Mouse (Mus musculus): ENCODE results near the gene Wdr43. TPM values are rescaled to one million over a fixed set of nuclear protein-coding genes. Genes with fewer than 3 reads are reported as not detected.

The Wdr43 gene
- polyA plus RNA-seq (2015; fragmentation: Nextera tagmentation; extraction: Ambion mirVana), result 52.4 and 53.0 TPM in 2 replicates

DNA sequence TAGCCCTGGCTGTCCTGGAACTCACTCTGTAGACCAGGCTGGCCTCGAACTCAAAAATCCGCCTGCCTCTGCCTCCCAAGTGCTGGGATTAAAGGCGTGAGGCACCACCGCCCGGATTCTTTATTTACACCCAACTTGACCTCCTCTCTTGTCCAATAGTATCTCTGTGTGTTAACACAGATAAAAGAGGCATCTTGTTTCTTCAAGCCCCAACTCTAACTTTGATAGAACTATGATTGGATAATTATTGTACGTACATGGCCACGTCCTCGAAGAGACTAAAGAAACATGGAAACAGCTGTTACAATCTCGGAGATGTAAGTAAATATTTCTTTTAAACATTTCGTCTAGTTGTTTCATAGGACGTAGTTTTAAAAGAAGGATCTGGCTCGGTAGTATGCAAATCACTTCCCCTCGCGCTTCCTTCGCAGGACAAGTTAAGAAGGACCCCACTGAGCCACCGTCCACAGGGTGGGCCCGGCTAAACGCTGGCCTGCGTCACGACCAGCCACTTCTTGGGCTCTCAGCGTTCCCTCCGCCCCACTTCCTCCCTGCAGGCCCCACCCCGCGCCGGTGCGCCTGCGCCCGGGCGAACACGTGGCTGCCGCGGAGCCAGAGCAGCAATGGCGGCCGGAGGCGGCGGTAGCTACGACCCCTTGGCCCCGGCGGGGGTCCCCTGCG lies at the start of gene Wdr43:
Wdr43 (plus strand) TSS at position 258 of the 681 bp plus-strand sequence.
- H3K4me1 ChIP-seq, result peaks cover 21% of the 10 kb centered on the region
- H3K27ac ChIP-seq, result peak within 1 kb of the TSS; percentile 67
- peak within 1 kb of the TSS; percentile 81 for H3K4me2 ChIP-seq
- no peaks in the 10 kb centered on the region for H3K27me3 ChIP-seq (replicated peaks)
- H3K9ac ChIP-seq, result peak within 1 kb of the TSS; percentile 63
- WGBS, result 6% methylated on average over 39 of the region's 40 CpGs
- H3K9me3 ChIP-seq, result no peaks in the 10 kb centered on the region
- ATAC-seq (replicated peaks), result peak; percentile 100
- no peaks in the 10 kb centered on the region; the same call in 1 of the 2 replicates for H3K36me3 ChIP-seq (replicated peaks)
- peak within 1 kb of the TSS; percentile 74 for H3K4me3 ChIP-seq

- H3K4me3 ChIP-seq, result no peak overlapping the region
- H3K4me2 ChIP-seq, result no peak overlapping the region
- 87% methylated on average over 1 of the region's 1 CpGs for WGBS
- H3K36me3 ChIP-seq (replicated peaks), result no peaks in the 10 kb centered on the region
- no peaks in the 10 kb centered on the region for H3K4me1 ChIP-seq
- H3K27ac ChIP-seq, result no peak overlapping the region
- no peak for ATAC-seq (replicated peaks)
- H3K9ac ChIP-seq, result no peak overlapping the region
- no peaks in the 10 kb centered on the region for H3K27me3 ChIP-seq (replicated peaks)
- H3K9me3 ChIP-seq, result no peaks in the 10 kb centered on the region
Measured at GRCm38 (mm10) chr17:71579176-71579705, 36.5 kb upstream of the Wdr43 start.

DNA sequence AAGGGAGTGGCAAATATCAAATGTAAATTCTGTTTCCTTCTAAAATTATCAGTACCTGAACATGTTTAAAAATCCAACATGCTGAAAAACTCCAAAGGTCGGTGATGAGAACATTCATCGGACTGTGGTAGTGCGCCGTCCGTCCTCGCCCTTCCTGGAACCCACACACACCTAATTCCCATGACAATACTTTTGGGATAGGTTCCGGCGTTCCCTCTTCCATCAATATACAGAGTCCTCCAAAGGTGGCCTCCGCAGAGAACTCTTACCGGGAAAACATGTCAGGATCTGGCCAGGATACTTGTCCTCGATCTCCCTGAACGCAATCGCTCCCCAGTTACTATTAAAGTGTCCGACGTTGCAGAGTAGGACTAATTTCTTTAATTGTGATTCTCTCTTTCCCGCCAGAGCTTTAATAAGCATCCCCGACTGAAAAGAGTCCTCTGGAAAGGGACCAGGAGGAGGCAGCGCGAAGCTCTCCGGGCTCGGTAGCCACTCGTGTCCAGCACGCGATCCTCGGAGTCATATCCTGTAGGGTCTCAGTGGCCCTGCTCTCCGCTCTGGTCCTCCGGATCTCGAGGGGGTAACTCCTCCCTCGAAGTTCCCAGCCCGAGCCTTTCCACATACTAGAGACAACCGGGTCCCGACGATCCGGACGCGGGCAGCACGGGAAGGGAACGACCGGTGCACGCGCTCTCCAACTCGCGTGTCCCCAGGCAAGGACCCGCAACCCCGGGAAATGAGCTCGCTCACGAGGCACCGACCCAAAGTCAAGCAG lies 17.6 kb upstream of the Wdr43 start:
- H3K27ac ChIP-seq, result peak overlapping the region; percentile 77
- peak; percentile 81 for ATAC-seq (replicated peaks)
- 1% methylated on average over 48 of the region's 48 CpGs for WGBS
- 0 out of 2 replicates have a peak, but pooled peaks cover under 1% of the 10 kb centered on the region for H3K36me3 ChIP-seq (replicated peaks)
- no peaks in the 10 kb centered on the region; the same call in 1 of the 2 replicates for H3K27me3 ChIP-seq (replicated peaks)
- peaks cover 29% of the 10 kb centered on the region for H3K4me1 ChIP-seq
- peak overlapping the region; percentile 57 for H3K9ac ChIP-seq
- H3K4me3 ChIP-seq, result peak overlapping the region; percentile 63
- no peaks in the 10 kb centered on the region for H3K9me3 ChIP-seq
- peak overlapping the region; percentile 84 for H3K4me2 ChIP-seq

GRCm38 (mm10) chr17:71598659-71599554 lies 16.8 kb upstream of the Wdr43 start:
- H3K27me3 ChIP-seq (replicated peaks), result no peaks in the 10 kb centered on the region; the same call in 1 of the 2 replicates
- peak overlapping the region; percentile 63 for H3K4me3 ChIP-seq

GRCm38 (mm10) chr17:71616319-71617032 lies 781 bp downstream of the Wdr43 start:
- no peaks in the 10 kb centered on the region for H3K9me3 ChIP-seq
- H3K27ac ChIP-seq, result peak overlapping the region; percentile 67
- H3K9ac ChIP-seq, result peak overlapping the region; percentile 63
- no peaks in the 10 kb centered on the region; the same call in 1 of the 2 replicates for H3K36me3 ChIP-seq (replicated peaks)
- peak overlapping the region; percentile 81 for H3K4me2 ChIP-seq
- WGBS, result under 1% methylated on average over 63 of the region's 73 CpGs
- H3K4me1 ChIP-seq, result peaks cover 21% of the 10 kb centered on the region
- peak overlapping the region; percentile 74 for H3K4me3 ChIP-seq
- ATAC-seq (replicated peaks), result peak; percentile 89
- no peaks in the 10 kb centered on the region for H3K27me3 ChIP-seq (replicated peaks)

More at GRCm38 (mm10) chr17:71598659-71599554, 16.8 kb upstream of the Wdr43 start:
- peak; percentile 99 for ATAC-seq (replicated peaks)
- Histone ChIP-seq H3K36me3 (replicated peaks) (no peaks in the 10 kb centered on the region), H3K4me2 (peak overlapping the region; percentile 84), H3K9me3 (no peaks in the 10 kb centered on the region), H3K9ac (peak overlapping the region; percentile 57), H3K4me1 (peaks cover 29% of the 10 kb centered on the region), H3K27ac (peak overlapping the region; percentile 77)
- WGBS, result 5% methylated on average over 42 of the region's 42 CpGs

DNA sequence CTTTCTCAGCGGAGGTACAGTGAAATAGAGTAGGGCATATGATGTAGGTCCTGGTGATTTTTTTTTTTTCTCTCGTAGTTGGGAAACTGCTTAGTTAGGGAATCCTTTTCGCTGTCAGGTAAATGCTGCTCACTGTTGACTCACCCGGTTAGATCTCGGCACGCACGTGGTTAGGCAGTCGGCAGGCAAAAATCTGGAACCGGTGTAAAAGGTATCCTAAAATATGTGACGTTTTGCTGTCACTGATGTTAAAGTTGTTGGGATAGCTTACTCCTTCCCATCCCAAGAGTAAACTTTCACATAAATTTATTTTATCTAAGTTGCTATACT lies 1.3 kb downstream of the Wdr43 start:
- Histone ChIP-seq H3K36me3 (replicated peaks) (no peaks in the 10 kb centered on the region; the same call in 1 of the 2 replicates), H3K27me3 (replicated peaks) (no peaks in the 10 kb centered on the region), H3K9ac (peak overlapping the region; percentile 63), H3K4me1 (peaks cover 21% of the 10 kb centered on the region), H3K4me2 (peak overlapping the region; percentile 81), H3K9me3 (no peaks in the 10 kb centered on the region), H3K4me3 (peak overlapping the region; percentile 74), H3K27ac (0 out of 2 replicates have a peak overlapping the region, but pooled peaks have one; percentile 67)
- no peak for ATAC-seq (replicated peaks)
- 0% methylated on average over 10 of the region's 10 CpGs for WGBS

DNA sequence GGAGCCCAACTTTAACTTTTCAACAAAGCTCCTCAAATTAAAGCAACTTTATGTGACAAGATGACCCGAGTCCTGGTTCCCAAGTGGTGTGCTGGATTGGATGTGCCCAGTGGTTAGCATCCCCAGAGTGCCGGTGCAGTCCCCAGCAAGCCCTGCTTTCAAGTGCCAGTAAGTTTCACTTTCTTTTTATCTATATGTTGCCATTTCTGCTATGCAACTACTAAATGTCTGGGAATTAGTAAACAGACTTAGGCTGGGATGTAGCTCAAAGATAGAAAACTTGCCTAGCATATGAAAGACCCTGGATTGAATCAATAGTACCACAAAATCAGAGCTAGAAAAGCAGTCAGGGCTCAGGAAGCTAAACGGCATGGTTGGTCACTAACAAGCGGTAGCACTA lies 2.3 kb downstream of the Wdr43 start:
- H3K9ac ChIP-seq, result no peak overlapping the region
- no peaks in the 10 kb centered on the region for H3K9me3 ChIP-seq
- ATAC-seq (replicated peaks), result no peak
- peaks cover 21% of the 10 kb centered on the region for H3K4me1 ChIP-seq
- 84% methylated on average over 4 of the region's 4 CpGs for WGBS
- H3K4me3 ChIP-seq, result no peak overlapping the region; the same call in 1 of the 2 replicates
- H3K27me3 ChIP-seq (replicated peaks), result no peaks in the 10 kb centered on the region
- no peak overlapping the region for H3K27ac ChIP-seq
- no peaks in the 10 kb centered on the region; the same call in 1 of the 2 replicates for H3K36me3 ChIP-seq (replicated peaks)
- peak overlapping the region; percentile 81 for H3K4me2 ChIP-seq

GRCm38 (mm10) chr17:71631806-71632205 lies 16.1 kb downstream of the Wdr43 start:
- Histone ChIP-seq H3K36me3 (replicated peaks) (peaks cover 45% of the 10 kb centered on the region; the same call in 1 of the 2 replicates), H3K4me3 (no peak overlapping the region), H3K9ac (no peak overlapping the region), H3K4me2 (no peak overlapping the region), H3K9me3 (no peaks in the 10 kb centered on the region), H3K27me3 (replicated peaks) (no peaks in the 10 kb centered on the region), H3K4me1 (no peaks in the 10 kb centered on the region), H3K27ac (no peak overlapping the region)
- ATAC-seq (replicated peaks), result no peak
- 89% methylated on average over 10 of the region's 10 CpGs for WGBS

- 91% methylated on average over 8 of the region's 8 CpGs for WGBS
- Histone ChIP-seq H3K4me3 (no peak overlapping the region), H3K36me3 (replicated peaks) (peaks cover 40% of the 10 kb centered on the region; the same call in 1 of the 2 replicates), H3K9ac (no peak overlapping the region), H3K4me2 (no peak overlapping the region), H3K27me3 (replicated peaks) (no peaks in the 10 kb centered on the region), H3K4me1 (no peaks in the 10 kb centered on the region), H3K27ac (no peak overlapping the region), H3K9me3 (no peaks in the 10 kb centered on the region)
- no peak for ATAC-seq (replicated peaks)
Measured at GRCm38 (mm10) chr17:71633350-71633749, 17.7 kb downstream of the Wdr43 start.

GRCm38 (mm10) chr17:71636786-71637185 lies 21.1 kb downstream of the Wdr43 start:
- no peaks in the 10 kb centered on the region for H3K27me3 ChIP-seq (replicated peaks)
- peaks cover 51% of the 10 kb centered on the region for H3K36me3 ChIP-seq (replicated peaks)
- no peaks in the 10 kb centered on the region for H3K9me3 ChIP-seq
- no peak overlapping the region for H3K4me2 ChIP-seq
- no peak for ATAC-seq (replicated peaks)
- no peak overlapping the region for H3K4me3 ChIP-seq
- no peaks in the 10 kb centered on the region for H3K4me1 ChIP-seq
- no peak overlapping the region for H3K27ac ChIP-seq
- H3K9ac ChIP-seq, result no peak overlapping the region
- 94% methylated on average over 8 of the region's 8 CpGs for WGBS

DNA sequence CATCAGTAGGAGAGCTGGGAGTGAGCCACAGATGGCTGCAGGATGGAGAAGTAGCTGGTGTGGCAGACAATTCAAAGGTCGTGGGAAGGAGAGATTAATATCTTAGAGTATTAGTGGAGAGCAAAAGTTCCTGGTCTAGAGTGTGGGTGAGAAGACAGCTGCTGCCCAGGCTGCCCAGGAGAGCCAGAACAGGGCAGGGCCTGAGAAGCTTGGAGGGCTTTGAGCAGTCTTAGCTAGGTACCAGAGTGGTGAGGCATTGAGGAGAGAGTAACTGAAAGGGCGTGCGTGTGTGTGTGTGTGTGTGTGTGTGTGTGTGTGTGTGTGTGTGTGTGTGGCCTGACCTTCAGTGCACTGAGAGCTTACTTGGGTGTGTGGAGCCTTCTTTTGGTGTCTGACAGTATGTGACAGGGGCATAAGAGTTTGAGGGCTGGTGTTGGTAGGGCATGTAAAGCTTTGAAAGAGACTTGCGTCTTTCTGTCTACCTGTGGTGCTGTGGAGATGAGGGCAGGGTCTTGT lies 22.1 kb downstream of the Wdr43 start:
- peaks cover 52% of the 10 kb centered on the region for H3K36me3 ChIP-seq (replicated peaks)
- 87% methylated on average over 4 of the region's 4 CpGs for WGBS

More for the DNA sequence above, 22.1 kb downstream of the Wdr43 start:
- H3K4me2 ChIP-seq, result no peak overlapping the region
- H3K27me3 ChIP-seq (replicated peaks), result no peaks in the 10 kb centered on the region
- ATAC-seq (replicated peaks), result no peak
- H3K4me3 ChIP-seq, result no peak overlapping the region
- H3K27ac ChIP-seq, result no peak overlapping the region
- H3K9me3 ChIP-seq, result no peaks in the 10 kb centered on the region
- H3K9ac ChIP-seq, result no peak overlapping the region
- no peaks in the 10 kb centered on the region for H3K4me1 ChIP-seq
